Mouse (Mus musculus) kidney, postnatal 0 days (tissue): ENCODE measurements around the gene Scml4. TPM values are rescaled to one million over a fixed set of nuclear protein-coding genes. Genes with fewer than 3 reads are reported as not detected.
A peak's percentile ranks its signal among the peaks of the same experiment; 100 is the strongest.

Source experiments
- ATAC-seq: fragments of 200-750 bp; cut with Nextera tagmentation; replicated peaks from 2 replicates; pipeline ENCODE4 v1.8.0; 2017; ENCODE audit warnings: low read depth, moderate number of reproducible peaks, moderate TSS enrichment, moderate library complexity; ENCODE audit not compliant: low FRiP score
- DNase-seq: peaks from one replicate; pipeline ENCODE4 v3.0.0-alpha.2; 2016; ENCODE audit warnings: low spot score
- H3K27ac ChIP-seq: fragments of 300-500 bp; sonication (generic); 2 replicates; pipeline ENCODE4 v1.5.1; 2014; ENCODE audit warnings: mild to moderate bottlenecking
- H3K27me3 ChIP-seq: fragments of 300-500 bp; sonication (generic); 2 replicates; pipeline ENCODE4 v1.6.1; 2014; ENCODE audit warnings: low read length, mixed read lengths; ENCODE audit not compliant: insufficient read depth
- H3K36me3 ChIP-seq: fragments of 300-500 bp; sonication (generic); 2 replicates; pipeline ENCODE4 v1.6.1; 2014; ENCODE audit warnings: low read length, mixed read lengths; ENCODE audit not compliant: insufficient read depth
- H3K4me1 ChIP-seq: fragments of 300-500 bp; sonication (generic); replicated peaks from 2 replicates; pipeline ENCODE4 v1.6.1; 2014; ENCODE audit warnings: antibody characterized with exemption, low read length, mixed read lengths; ENCODE audit not compliant: insufficient read depth
- H3K4me2 ChIP-seq: fragments of 300-500 bp; sonication (generic); 2 replicates; pipeline ENCODE4 v1.6.1; 2014; ENCODE audit warnings: mild to moderate bottlenecking, low read length, moderate library complexity, mixed read lengths
- H3K4me3 ChIP-seq: fragments of 300-500 bp; sonication (generic); replicated peaks from 2 replicates; pipeline ENCODE4 v1.5.1; 2014; ENCODE audit warnings: low read depth, low read length
- H3K9ac ChIP-seq: fragments of 300-500 bp; sonication (generic); 2 replicates; pipeline ENCODE4 v1.6.1; 2014; ENCODE audit warnings: low read depth, low read length
- H3K9me3 ChIP-seq: fragments of 300-500 bp; sonication (generic); replicated peaks from 2 replicates; pipeline ENCODE4 v1.6.1; 2016; ENCODE audit warnings: low read length, inconsistent platforms, mixed read lengths
- CTCF ChIP-seq: IDR thresholded peaks from 2 replicates; pipeline ENCODE4 v1.5.1; 2016; ENCODE audit warnings: antibody characterized with exemption, low read depth, mild to moderate bottlenecking, moderate library complexity
- WGBS: fragments of 180-500 bp; shearing (Covaris S2); extraction: QIAGEN DNeasy Blood & Tissue Kit; methylation state at CpG from one replicate; pipeline ENCODE4 v1.1.7; 2014; 5-methylcytosine and 5-hydroxymethylcytosine counted together
- polyA plus RNA-seq: library from polyadenylated mRNA; unstranded; fragments of >200 nt; fragmentation: Nextera tagmentation; extraction: Ambion mirVana; gene quantifications from 2 replicates; pipeline ENCODE4 v1.2.1, GENCODE M21; 2015

Scml4 gene
- polyA plus RNA-seq, 1 experiment from 2014 or later = 2.0 TPM

GRCm38 (mm10) chr10:43002066-43002678 lies 142.0 kb downstream of the Scml4 start:
- peak; percentile 90 for DNase-seq

GRCm38 (mm10) chr10:43002721-43003465 lies 142.7 kb downstream of the Scml4 start:
- H3K27ac ChIP-seq = 0 out of 2 replicates have a peak overlapping the region, but pooled peaks have one; percentile 55
- no peak for TF ChIP-seq CTCF

More at GRCm38 (mm10) chr10:43002066-43002678, 142.0 kb downstream of the Scml4 start:
- no peaks in the 10 kb centered on the region for H3K27me3 ChIP-seq
- no peaks in the 10 kb centered on the region for H3K9me3 ChIP-seq
- TF ChIP-seq CTCF = no peak
- H3K36me3 ChIP-seq = no peaks in the 10 kb centered on the region
- WGBS = 6% methylated on average over 12 of the region's 13 CpGs
- H3K9ac ChIP-seq = peak overlapping the region; percentile 57; the same call in 1 of the 2 replicates
- no peak for ATAC-seq
- H3K4me3 ChIP-seq = peak overlapping the region; percentile 46
- H3K27ac ChIP-seq = no peak overlapping the region
- H3K4me1 ChIP-seq = peaks cover 8% of the 10 kb centered on the region
- H3K4me2 ChIP-seq = peak overlapping the region; percentile 93

GRCm38 (mm10) chr10:43003466-43003757 lies 143.2 kb downstream of the Scml4 start:
- no peak for ATAC-seq
- H3K4me3 ChIP-seq = peak overlapping the region; percentile 46; the same call in 1 of the 2 replicates

More at GRCm38 (mm10) chr10:43002721-43003465, 142.7 kb downstream of the Scml4 start:
- Histone ChIP-seq H3K9ac (peak overlapping the region; percentile 57), H3K4me1 (peaks cover 8% of the 10 kb centered on the region), H3K4me3 (peak overlapping the region; percentile 46), H3K9me3 (no peaks in the 10 kb centered on the region), H3K27me3 (no peaks in the 10 kb centered on the region), H3K4me2 (peak overlapping the region; percentile 93), H3K36me3 (no peaks in the 10 kb centered on the region)
- peak; percentile 82 for DNase-seq
- ATAC-seq = no peak; the same call in 1 of the 2 replicates
- 3% methylated on average over 25 of the region's 25 CpGs for WGBS

GRCm38 (mm10) chr10:43004174-43004734 lies 144.1 kb downstream of the Scml4 start:
- H3K9ac ChIP-seq = no peak overlapping the region
- H3K9me3 ChIP-seq = no peaks in the 10 kb centered on the region
- peaks cover 8% of the 10 kb centered on the region for H3K4me1 ChIP-seq
- no peaks in the 10 kb centered on the region for H3K27me3 ChIP-seq
- no peaks in the 10 kb centered on the region for H3K36me3 ChIP-seq
- TF ChIP-seq CTCF = peak; percentile 42
- H3K4me3 ChIP-seq = no peak overlapping the region
- DNase-seq (peak; percentile 67), ATAC-seq (peak; percentile 57)
- WGBS = 71% methylated on average over 16 of the region's 16 CpGs
- H3K27ac ChIP-seq = no peak overlapping the region
- no peak overlapping the region for H3K4me2 ChIP-seq

More at GRCm38 (mm10) chr10:43003466-43003757, 143.2 kb downstream of the Scml4 start:
- Histone ChIP-seq H3K4me1 (peaks cover 8% of the 10 kb centered on the region), H3K9me3 (no peaks in the 10 kb centered on the region), H3K36me3 (no peaks in the 10 kb centered on the region), H3K27me3 (no peaks in the 10 kb centered on the region), H3K27ac (no peak overlapping the region), H3K4me2 (peak overlapping the region; percentile 93), H3K9ac (no peak overlapping the region)
- WGBS = 12% methylated on average over 5 of the region's 5 CpGs
- DNase-seq = no peak
- TF ChIP-seq CTCF = no peak

- TF ChIP-seq CTCF = no peak
- 83% methylated on average over 4 of the region's 4 CpGs for WGBS
These were observed 144.9 kb downstream of the Scml4 start for GRCm38 (mm10) chr10:43005031-43005430.

GRCm38 (mm10) chr10:43005677-43006076 lies 145.5 kb downstream of the Scml4 start:
- Histone ChIP-seq H3K36me3 (no peaks in the 10 kb centered on the region), H3K4me1 (peaks cover 8% of the 10 kb centered on the region), H3K4me3 (no peak overlapping the region), H3K4me2 (no peak overlapping the region), H3K27me3 (no peaks in the 10 kb centered on the region), H3K9ac (no peak overlapping the region), H3K9me3 (no peaks in the 10 kb centered on the region), H3K27ac (no peak overlapping the region)
- DNase-seq (no peak), ATAC-seq (no peak)
- 77% methylated on average over 7 of the region's 7 CpGs for WGBS
- no peak for TF ChIP-seq CTCF

More at GRCm38 (mm10) chr10:43005031-43005430, 144.9 kb downstream of the Scml4 start:
- H3K4me1 ChIP-seq = peaks cover 8% of the 10 kb centered on the region
- H3K27me3 ChIP-seq = no peaks in the 10 kb centered on the region
- no peaks in the 10 kb centered on the region for H3K36me3 ChIP-seq
- H3K27ac ChIP-seq = no peak overlapping the region
- DNase-seq (no peak), ATAC-seq (no peak)
- H3K4me3 ChIP-seq = no peak overlapping the region
- no peak overlapping the region for H3K9ac ChIP-seq
- no peak overlapping the region for H3K4me2 ChIP-seq
- H3K9me3 ChIP-seq = no peaks in the 10 kb centered on the region
